Mouse (Mus musculus): ENCODE measurements around the gene Msi2.

DNA sequence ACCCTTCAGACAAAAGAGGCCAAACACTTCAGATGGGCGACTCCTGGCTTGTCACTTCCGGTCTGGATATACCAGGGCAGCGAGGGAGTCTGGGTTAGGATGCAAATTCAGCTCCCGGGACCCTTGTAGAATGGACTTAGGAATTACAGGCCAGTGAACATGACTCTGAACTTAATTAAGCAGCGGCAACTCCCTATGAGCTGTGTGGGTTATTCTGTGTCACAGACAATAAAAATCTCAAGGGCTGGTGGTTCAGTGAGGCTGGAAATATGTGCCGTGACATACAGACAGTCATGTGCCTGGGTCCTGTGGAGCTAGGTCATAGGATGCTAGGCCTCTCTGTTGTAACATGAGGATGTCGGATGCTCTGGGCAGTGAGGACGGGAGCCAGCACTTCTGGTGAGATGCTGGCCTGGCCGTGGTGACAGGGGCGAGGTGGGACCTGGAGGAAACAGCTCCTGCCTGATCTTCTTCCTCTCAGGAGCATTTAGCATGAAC lies 261.0 kb downstream of the Msi2 start:
- TF ChIP-seq CTCF (IDR thresholded peaks at IDR 0.05; ENCODE audit: extremely low read depth, insufficient read depth, insufficient read length, insufficient replicate concordance) (no peak), POLR2A (IDR thresholded peaks at IDR 0.05; ENCODE audit: low read depth, low read length) (no peak)
